Mouse (Mus musculus): Measurements from ENCODE around the gene Cald1.

The Cald1 gene

DNA sequence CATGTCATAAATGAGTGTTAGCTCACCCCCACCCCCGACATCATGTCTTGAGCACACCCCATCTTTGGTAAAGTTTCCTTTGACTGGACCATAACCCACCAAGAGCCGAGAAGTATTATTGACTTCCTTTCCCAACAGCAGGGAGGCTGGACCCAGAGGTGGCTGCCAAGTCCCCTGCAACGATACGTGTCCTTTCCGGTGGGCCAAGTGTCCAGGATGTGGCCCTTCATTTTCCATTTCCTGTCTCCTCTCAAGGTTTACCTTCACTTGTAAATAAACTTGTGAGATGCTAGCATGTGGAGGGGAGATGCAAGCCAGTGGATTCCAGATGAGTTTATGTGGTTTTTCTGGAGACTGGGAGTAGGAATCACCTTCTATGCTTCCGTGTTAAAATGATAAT lies 132.7 kb downstream of the Cald1 start:
- in situ Hi-C loops (cut with MboI; ENCODE audit: low pct_unique_long_range_greater_than_20kb in 1 of 2, low sequenced_read_pairs in 2 of 2, unreplicated experiment in 1 of 2): no loop called here

DNA sequence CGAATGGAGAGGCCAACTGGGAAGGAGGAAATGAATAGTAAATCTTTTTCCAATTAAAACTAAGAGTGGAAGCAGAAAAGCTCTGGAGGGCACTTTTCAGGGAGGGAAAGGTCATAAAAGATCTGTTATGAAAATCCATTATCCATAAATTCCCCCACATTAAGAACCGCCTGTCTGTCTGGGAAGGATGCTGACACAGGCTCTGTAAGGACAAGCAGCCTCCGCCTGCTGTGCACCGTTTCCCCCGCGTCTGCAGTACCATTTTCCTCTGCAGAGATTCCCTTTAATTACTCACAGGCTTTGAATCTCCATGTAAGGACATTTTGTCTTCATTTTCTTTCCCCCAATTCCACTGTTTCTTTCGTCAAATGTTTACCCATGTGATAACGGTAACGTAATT lies 133.2 kb downstream of the Cald1 start:
- in situ Hi-C loops (cut with MboI; ENCODE audit: low pct_unique_long_range_greater_than_20kb in 1 of 2, low sequenced_read_pairs in 2 of 2, unreplicated experiment in 1 of 2): no loop called here

DNA sequence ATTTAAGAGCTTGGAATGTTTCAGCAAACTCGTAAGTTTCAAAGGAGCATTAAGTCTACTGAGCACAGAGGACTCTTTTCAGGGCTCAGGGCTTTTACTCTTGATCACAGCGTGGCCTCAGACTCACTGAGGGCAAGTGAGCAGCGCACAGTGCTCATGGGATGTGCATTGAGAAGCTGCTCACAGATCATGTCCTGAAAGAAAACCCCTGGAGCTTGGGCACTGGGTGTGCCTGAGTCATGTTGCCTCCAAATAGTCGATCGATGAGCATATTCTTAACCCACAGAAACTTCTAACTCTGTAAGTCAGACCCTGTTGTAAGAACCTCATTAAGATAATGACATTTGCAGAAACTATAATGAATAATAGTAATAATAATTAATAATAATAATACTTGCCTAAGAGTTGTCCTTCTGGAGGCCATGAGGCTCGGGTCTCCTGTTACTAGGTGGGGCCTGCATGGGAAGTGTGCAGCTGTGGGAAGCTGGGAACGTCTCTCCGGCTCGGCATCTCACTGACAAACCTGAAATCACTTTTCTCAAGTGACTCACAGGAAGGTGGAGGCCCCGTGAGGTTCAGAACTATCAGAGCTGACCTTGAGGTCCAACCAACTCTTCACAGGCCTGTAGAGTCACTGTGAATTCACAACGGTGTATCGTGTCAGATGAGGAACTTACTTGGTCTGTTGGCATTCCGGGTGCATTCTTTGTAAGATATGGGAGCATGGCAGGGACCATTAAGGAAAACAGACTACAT lies 136.8 kb downstream of the Cald1 start:
- in situ Hi-C loops (cut with MboI; ENCODE audit: low pct_unique_long_range_greater_than_20kb in 1 of 2, low sequenced_read_pairs in 2 of 2, unreplicated experiment in 1 of 2): no loop called here

DNA sequence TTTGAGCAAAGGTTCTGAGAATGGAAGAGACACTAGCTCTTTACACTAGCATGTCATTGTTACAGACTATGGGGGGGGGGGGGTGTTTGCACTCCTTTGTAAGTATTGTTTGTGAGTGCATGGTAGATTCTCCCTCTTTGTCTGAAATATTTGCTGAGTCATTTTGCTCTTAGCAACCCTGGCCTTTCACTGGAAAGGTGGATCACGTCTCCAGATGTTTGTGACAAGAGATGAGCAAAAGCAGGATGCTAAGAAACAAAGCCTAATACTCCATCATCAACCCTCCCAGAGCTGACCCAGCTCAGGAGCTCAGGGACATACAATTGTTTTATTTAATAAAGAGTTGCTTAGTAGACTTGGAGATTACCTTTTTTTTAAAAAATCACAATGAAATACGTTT lies 138.6 kb downstream of the Cald1 start:
- in situ Hi-C loops (cut with MboI; ENCODE audit: low pct_unique_long_range_greater_than_20kb in 1 of 2, low sequenced_read_pairs in 2 of 2, unreplicated experiment in 1 of 2): no loop called here

DNA sequence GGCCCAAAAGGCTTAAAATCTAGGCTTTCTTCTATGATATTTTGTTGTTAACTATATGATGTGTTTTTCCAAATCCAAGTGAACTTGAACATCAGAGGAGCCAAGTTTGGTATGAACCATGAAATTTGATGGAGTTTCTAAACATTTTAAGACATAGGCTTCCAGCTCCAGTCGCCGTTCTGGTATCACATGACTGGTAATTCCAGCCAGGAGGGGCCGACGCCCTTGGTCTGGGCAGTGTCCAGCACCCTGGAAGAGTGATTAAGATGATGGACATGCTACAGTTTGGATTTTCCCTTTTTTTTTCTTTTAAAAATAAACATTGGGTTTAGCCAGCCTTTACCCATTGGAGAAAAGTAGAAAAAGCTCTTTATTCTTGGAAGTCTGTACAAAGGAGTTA lies 145.6 kb downstream of the Cald1 start:
- in situ Hi-C loops (cut with MboI; ENCODE audit: low pct_unique_long_range_greater_than_20kb in 1 of 2, low sequenced_read_pairs in 2 of 2, unreplicated experiment in 1 of 2): no loop called here

DNA sequence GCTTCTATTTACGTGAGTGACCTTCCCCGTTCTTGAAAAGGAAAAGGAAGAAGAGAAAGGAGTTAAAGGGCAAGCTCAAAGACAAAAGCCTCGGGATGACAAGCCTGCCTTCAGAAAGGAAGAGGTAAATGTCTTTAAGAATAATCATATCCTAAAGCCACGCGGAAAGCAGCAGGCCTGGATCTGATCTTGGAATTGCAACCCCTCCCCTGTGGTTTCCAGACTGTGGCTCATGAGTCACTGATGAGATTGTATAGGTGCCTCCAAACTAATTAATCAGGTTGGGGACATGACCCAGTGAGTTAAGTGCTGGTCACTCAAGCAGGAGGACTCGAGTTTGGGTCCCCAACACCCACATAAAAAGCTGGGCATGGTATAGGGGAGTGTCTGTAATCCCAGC lies 149.5 kb downstream of the Cald1 start:
- in situ Hi-C loops (cut with MboI; ENCODE audit: low pct_unique_long_range_greater_than_20kb in 1 of 2, low sequenced_read_pairs in 2 of 2, unreplicated experiment in 1 of 2): no loop called here

DNA sequence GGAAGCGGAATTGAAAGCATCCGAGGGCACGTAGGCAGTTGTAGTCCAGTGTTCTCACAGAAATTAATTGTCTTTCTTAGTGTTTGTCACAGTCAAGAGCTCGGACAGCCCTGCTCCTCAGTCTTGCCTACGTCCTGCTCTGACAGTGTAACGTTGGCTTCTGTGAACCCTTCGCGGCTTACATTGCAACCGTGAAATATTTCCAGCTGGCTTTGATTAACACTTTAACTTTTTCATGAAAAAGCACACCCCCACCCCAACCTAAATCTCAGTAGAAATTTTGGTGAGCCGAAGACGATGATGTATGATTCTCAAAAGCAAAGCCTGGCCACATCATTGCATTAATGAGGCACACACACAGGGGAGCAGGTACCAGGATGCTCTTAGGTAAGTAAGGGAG lies 150.3 kb downstream of the Cald1 start:
- in situ Hi-C loops (cut with MboI; ENCODE audit: low pct_unique_long_range_greater_than_20kb in 1 of 2, low sequenced_read_pairs in 2 of 2, unreplicated experiment in 1 of 2): no loop called here

DNA sequence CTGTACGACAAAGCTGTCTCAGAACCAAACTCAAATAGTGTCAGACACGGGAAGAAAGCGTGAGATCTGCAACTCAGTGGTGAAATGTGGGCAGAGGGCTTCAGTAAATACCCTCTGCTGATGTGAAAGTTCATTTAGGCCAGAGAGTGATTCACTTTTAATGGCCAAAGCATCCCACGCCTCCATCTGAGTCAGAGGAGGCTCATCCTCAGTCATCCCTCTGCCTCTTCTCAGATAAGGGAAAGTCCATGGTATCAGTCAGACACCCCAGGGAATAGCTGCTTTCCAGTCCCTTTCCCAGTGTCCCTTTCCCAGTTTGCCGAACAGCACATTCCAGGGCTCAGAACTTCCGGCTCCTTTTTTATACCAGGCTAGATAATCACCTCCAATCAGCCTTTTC lies 151.2 kb downstream of the Cald1 start:
- in situ Hi-C loops (cut with MboI; ENCODE audit: low pct_unique_long_range_greater_than_20kb in 1 of 2, low sequenced_read_pairs in 2 of 2, unreplicated experiment in 1 of 2): no loop called here

DNA sequence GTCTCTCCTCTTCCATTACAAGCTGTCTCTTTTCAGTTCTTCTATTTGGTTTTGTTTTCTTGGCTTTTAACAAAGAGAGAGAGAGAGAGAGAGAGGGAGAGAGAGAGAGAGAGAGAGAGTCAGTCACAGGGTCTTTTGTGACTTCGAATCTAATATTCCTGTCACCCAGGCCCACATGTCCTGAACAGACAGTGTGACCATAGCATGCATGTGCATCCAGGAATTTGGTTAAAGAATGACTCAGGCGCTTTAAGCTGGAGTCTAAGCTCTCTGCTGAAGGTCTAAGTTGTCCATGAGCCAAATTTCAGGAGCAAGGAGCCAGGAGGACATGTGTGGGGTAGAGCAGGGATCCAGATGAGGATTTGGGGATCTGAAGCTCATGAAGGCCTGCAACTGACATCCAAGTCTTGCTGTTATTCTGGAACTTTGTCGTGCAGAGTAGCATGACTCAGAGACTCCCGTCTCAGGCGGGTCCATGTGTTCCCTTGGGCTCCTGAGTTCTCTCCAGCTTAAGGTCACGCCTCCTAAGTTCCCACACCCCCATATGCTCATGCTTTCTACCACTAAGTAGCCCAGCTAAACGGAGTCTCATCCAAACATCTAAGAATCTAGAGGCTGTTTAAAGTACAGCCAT lies 152.3 kb downstream of the Cald1 start:
- in situ Hi-C loops (cut with MboI; ENCODE audit: low pct_unique_long_range_greater_than_20kb in 1 of 2, low sequenced_read_pairs in 2 of 2, unreplicated experiment in 1 of 2): loop anchor here (10.0 to 25.0 kb wide), 2 partner anchors 226 to 463 kb away; no protein-coding TSS in a partner anchor

DNA sequence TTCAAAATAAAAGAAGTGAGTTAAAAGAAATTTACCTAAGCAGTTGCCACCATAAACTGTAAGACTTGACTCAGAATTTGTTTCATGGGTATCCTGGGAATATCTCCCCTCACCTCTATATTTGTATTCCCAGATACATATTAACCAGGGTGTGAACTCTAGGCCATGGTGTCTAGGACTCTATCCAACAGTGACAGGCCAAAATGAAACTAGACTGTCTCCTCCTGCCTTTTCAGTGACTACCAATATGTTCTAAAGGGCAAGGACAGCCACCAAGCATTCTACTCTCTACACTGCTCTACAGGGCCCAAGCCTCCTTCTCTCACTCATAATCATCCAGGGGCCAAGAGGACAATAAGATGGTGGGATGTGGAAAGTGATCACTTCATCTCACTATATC lies 153.3 kb downstream of the Cald1 start:
- in situ Hi-C loops (cut with MboI; ENCODE audit: low pct_unique_long_range_greater_than_20kb in 1 of 2, low sequenced_read_pairs in 2 of 2, unreplicated experiment in 1 of 2): loop anchor here (10.0 to 25.0 kb wide), 2 partner anchors 227 to 464 kb away; no protein-coding TSS in a partner anchor

DNA sequence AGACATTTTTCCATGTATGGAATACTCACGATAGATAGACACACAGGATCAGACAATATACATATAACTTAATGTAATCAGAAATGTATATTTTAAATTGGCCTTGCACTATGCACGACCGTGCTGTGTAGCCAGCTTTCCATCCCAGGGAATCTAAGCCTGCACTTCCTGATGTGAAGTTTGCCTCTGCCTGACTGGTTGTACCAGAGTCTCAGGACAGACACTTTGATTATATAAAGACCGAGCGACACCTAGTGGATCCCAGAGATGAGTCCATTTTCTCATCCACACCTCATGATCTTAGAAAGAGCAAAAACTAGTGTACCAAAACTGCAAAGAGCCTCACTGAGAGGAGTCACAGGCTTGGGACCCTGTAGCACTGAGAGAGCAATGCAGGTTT lies 156.1 kb downstream of the Cald1 start:
- in situ Hi-C loops (cut with MboI; ENCODE audit: low pct_unique_long_range_greater_than_20kb in 1 of 2, low sequenced_read_pairs in 2 of 2, unreplicated experiment in 1 of 2): loop anchor here (10.0 to 25.0 kb wide), 2 partner anchors 230 to 467 kb away; no protein-coding TSS in a partner anchor

DNA sequence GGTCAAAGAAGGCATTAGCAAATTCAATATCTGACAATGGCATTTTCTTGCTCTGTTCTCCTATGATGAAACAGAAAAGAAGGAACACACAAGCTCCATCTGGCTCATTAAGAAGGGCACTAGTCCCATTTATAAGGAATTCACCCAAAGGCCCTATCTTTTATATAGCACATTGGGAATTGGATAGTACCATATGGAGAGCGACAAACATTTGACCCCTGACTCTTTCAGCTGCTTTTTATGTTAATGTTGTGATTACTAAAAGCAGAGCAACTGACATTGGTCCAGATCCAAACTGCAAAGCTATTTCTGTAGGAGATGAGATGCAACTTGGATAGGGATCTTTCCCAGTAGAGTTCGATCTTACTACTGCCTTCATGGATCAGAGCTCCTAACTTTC lies 160.0 kb downstream of the Cald1 start:
- in situ Hi-C loops (cut with MboI; ENCODE audit: low pct_unique_long_range_greater_than_20kb in 1 of 2, low sequenced_read_pairs in 2 of 2, unreplicated experiment in 1 of 2): loop anchor here (5.0 to 25.0 kb wide), 3 partner anchors 234 to 471 kb away; no protein-coding TSS in a partner anchor

DNA sequence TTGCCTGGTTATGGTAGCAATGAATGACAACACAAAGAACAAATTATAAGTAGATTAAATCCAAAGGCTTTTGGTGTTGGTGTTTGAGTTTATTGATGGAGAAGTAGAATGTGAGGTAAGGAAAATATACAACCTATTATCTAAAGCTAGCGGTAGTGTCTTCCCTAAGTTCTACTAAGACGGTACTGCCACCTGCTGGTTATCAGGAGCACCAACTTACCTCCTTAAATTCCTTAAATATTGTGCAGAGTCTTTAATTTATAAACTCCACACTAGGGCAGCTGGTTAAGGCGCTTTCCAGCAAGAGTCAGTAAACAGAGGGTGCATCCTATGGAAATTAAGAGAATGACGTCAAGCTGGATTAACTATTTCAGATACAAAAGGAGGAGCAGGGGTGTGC lies 161.7 kb downstream of the Cald1 start:
- in situ Hi-C loops (cut with MboI; ENCODE audit: low pct_unique_long_range_greater_than_20kb in 1 of 2, low sequenced_read_pairs in 2 of 2, unreplicated experiment in 1 of 2): loop anchor here (25.0 kb wide), 1 partner anchor 473 kb away; no protein-coding TSS in a partner anchor

DNA sequence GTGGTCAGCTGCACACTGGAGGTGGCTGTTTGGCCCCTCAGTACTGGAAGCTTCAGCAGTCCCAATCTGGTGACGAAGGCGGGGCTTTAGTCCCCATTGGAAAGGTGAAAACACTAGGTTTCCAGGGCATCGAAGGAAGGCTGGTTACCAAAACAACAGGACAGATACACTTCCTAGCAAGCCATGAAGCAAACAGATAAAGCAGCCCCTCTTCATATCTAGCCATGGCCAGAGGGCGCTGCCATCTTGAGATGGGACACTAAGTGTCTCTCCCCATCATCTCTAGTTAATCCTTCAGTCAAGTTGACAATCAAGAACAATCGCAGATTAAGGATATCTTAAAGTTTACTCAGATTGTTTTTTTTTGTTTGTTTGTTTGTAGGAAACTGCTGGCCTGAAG lies 167.4 kb downstream of the Cald1 start:
- in situ Hi-C loops (cut with MboI; ENCODE audit: low pct_unique_long_range_greater_than_20kb in 1 of 2, low sequenced_read_pairs in 2 of 2, unreplicated experiment in 1 of 2): loop anchor here (25.0 kb wide), 1 partner anchor 478 kb away; no protein-coding TSS in a partner anchor

DNA sequence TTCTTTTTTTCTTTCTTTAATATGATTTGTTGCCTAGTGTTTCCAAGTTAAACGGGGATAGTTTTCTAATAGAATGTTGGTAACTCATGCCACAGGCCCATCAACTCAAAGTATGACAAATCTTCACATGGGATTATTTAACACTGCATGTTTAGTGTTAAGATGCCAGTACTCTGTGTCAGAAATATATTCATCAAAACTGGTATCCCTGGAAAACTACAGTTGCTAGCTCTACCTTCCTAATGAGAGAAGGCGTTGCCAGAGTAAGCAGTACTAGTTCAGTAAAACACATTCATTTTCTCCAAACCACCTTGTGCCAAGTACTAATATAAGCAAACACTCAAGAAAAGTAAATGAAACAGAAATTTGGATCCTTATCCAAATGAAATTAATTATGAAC lies 171.7 kb downstream of the Cald1 start:
- in situ Hi-C loops (cut with MboI; ENCODE audit: low pct_unique_long_range_greater_than_20kb in 1 of 2, low sequenced_read_pairs in 2 of 2, unreplicated experiment in 1 of 2): loop anchor here (10.0 to 25.0 kb wide), 2 partner anchors 155 to 483 kb away; partner anchors contain the start of gene Stra8 (in 1 of the 2)

DNA sequence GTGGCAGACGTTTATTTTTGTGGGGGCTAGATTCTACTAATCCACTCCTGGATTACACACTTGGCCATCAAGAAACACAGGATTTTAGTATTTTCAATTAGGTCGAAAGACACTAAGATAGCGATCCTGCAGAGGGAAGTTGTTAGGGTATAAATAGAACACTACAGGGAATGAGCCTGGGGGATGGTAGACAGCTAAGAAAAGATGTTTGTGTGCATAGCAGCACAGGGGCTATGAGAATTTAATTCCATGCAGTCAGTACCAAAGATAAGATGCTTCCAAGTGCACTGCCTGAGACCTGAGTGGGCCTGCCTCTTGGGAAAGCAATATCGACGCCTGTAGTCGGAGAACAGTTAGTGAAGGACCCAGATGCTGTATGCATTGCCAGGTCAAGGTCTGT lies 172.2 kb downstream of the Cald1 start:
- in situ Hi-C loops (cut with MboI; ENCODE audit: low pct_unique_long_range_greater_than_20kb in 1 of 2, low sequenced_read_pairs in 2 of 2, unreplicated experiment in 1 of 2): loop anchor here (10.0 to 25.0 kb wide), 2 partner anchors 154 to 483 kb away; partner anchors contain the start of gene Stra8 (in 1 of the 2)

DNA sequence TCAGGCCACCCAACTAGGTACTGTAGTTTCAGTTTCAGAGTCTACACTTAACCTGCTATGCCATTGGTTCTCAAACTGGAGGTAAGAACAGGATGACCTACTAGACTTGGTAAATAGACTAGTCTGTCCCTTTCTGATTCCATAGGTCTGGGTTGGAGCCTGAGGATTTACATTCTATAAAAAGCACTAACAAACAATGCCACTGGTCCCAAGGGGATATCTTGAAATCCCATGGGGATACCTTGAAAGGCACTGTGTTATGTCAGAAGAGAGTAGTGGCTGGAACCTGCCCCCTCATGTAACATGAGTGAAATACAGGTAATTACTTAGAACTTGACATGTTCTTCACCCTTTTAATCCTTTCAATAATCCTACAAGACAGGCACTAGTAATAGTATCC lies 178.1 kb downstream of the Cald1 start:
- in situ Hi-C loops (cut with MboI; ENCODE audit: low pct_unique_long_range_greater_than_20kb in 1 of 2, low sequenced_read_pairs in 2 of 2, unreplicated experiment in 1 of 2): loop anchor here in 1 of 2 experiments (10.0 kb wide), 1 partner anchor 148 kb away; the partner anchor contains the start of gene Stra8

DNA sequence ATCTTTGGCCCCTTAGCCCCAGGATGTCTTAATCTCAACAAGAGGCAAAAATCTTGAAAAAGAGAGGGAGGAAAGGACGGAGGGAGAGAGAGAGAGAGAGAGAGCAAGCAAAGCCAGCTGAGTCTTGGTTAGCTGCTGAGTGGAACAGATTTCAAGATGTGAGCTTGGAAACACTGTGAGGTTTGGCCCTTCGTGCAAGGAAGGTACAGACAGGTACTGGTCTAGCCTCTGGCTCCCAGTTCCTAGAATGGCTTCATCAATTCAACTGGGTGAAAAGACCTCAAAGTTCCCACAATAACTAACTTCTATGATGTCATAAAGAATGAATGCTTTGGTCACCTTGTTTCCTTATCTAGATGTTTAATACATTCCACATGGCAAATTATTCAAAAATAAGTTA lies 178.8 kb downstream of the Cald1 start:
- in situ Hi-C loops (cut with MboI; ENCODE audit: low pct_unique_long_range_greater_than_20kb in 1 of 2, low sequenced_read_pairs in 2 of 2, unreplicated experiment in 1 of 2): loop anchor here in 1 of 2 experiments (10.0 kb wide), 1 partner anchor 148 kb away; the partner anchor contains the start of gene Stra8

DNA sequence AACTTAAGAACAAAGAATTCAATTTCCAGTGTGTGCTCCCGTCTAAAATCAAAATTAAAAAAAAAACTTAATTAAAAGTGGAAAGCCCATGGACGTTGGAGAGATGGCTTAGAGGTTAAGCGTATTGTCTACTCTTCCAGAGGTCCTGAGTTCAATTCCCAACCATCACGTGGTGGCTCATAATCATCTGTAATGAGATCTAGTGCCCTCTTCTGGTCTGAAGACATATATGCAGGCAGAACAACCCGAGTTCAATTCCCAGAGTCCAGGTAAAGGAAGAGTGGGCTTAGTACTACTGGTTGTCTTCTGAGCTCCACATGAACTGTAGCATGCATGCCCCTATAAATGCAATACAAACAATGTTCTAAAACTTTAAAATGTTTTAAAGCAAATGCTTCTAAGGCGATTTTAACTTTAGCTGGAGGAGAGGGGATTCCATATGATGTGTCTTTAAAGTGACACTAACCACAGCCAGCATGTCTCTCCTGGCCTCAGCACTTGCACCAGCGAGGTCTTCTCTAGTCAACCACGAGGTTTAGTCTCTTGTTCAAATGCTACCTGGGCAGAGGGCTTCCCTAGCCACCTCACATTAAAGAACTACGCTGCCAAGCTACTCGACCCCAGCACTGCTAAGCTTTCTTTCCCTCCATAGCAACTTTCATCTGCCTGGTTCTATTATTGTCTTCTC lies 179.8 kb downstream of the Cald1 start:
- in situ Hi-C loops (cut with MboI; ENCODE audit: low pct_unique_long_range_greater_than_20kb in 1 of 2, low sequenced_read_pairs in 2 of 2, unreplicated experiment in 1 of 2): loop anchor here in 1 of 2 experiments (10.0 kb wide), 1 partner anchor 147 kb away; the partner anchor contains the start of gene Stra8

All from mouse embryonic stem cell (cell line).